Mouse (Mus musculus) sigmoid colon, adult 10 weeks (tissue): ENCODE measurements around the gene Gm10053. TPM values are rescaled to one million over a fixed set of nuclear protein-coding genes. Genes with fewer than 3 reads are reported as not detected.

Experiments used
- polyA plus RNA-seq: library from polyadenylated mRNA; stranded (reverse); fragments of 350-450 nt; fragmentation: Illumina TruSeq; extraction: RNeasy Lipid Tissue Mini Kit (QIAGEN cat#74804); gene quantifications from one replicate; pipeline ENCODE4 v1.2.3, GENCODE M21; 2014; ENCODE audit warnings: low read depth, low replicate concordance

The Gm10053 gene
- polyA plus RNA-seq, result 611 TPM

DNA sequence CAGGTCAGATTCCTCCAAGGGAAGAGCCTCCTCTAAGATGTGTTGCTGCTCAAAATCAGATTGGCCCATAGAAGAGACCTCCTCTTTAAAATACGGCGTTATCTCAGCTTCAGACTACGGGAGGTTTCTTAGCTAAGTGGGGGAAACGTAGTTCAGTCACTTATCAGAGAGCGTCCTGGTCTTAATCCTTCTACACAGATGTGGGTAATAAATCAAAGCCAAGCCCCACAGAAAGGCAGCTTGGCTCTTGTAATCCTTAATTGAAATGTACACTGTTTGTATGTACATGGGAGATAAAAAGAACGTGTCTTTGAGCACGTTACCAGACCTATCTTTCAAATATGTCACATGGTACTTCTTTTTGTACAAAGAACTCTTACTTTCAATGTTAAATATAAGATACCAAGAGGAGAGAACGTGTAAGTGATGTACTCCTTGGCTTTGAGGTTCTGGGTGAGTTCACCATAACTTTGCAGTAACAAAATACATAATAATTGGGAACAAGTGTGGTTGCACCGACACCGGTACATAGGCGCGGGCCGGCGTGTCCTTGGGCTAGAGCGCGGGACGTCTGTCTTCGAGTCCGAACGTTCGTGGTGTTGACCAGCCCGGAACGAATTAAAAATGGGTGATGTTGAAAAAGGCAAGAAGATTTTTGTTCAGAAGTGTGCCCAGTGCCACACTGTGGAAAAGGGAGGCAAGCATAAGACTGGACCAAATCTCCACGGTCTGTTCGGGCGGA, at the start of gene Gm10053:
Gene Gm10053, plus strand, starts transcription at position 558 of the 742 bp plus-strand sequence.

DNA sequence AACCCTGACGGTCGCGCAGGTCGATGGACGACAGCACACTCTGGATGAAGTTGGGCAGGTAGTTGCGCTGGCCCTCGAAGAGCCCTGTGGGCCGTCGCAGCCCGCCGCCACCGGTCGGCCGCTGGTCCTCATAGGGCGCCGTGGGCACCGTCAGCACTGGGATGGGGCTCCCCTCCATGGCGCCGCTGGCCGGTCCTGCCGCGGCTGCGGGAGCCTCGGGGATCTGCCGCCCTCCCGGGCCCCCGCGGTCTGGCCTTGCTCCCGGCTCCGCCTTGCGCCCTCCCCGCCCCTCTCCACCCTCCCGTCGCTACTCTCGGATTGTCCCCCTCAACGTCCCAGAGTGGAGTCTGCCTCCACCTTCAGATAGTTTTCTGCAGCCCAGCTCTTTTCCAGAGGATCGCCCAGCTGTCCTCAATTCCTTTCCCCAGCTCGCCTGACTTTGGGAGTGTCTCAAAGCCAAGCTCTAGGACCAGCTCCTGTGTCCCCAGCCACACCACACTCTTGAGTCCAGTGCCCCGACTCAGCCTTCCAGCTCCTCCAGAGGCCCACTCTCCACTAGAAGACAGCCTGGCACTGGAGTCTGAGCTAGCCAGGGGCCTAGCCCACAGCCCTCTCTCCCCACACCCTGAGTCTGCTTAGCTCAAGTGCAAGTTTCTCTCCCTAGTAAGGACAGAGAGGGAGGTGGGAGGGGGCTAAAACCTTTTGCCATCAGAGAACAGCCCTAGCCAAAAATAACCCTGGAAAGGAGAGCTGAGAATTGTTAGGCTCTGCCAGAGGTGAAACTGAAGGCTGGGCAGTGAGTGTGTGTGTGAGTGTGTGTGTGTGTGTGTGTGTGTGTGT, 13.7 kb upstream of the Gm10053 start, which contains the start of gene Pgm5:
Gene Pgm5, minus strand, starts transcription at position 244 of the 840 bp plus-strand sequence.

DNA sequence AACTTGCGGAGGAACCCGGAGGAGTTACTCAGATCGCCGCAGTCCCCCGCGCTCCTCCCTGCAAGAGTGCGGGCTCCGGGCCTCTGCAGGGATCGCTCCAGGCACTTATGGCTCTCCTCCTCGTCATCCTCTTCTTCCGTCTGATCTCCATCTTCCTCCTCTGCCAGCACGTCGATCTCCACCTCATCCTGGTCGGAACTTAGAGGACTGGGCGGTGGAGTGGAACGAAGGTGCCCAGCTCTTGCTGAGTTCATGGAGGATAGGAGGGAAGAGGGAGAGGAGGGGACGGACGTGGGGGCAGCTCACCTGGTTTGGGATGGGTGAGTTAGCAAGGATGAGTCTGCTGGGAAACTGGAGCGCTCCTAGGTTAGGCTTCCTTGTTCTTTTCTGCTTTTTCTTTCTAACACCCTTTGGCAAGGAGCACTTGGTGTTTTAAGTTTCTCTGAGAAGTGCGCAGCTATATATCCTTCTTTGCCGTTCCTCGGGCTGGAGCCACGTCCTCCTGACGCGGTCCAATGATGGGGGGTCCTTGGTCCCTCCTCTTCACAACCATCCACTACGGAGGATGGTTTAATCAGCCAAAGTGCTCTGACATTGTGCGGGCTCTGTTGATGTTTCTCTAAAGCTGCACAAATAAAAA, 25.2 kb downstream of the Gm10053 start, which contains the start of gene Foxd4:
Gene Foxd4, minus strand, starts transcription at position 617 of the 640 bp plus-strand sequence.

Other genes with a start within 250 kb of the Gm10053 start
- 1.4 TPM for gene Tmem252, start 201.7 kb upstream of the Gm10053 start, polyA plus RNA-seq
- 80.5 TPM for gene Pgm5, start 13.8 kb upstream of the Gm10053 start, polyA plus RNA-seq
- gene Foxd4, start 25.5 kb downstream of the Gm10053 start, polyA plus RNA-seq, result not detected
- gene Cbwd1, start 85.9 kb downstream of the Gm10053 start, polyA plus RNA-seq, result 40.4 TPM
- 4.6 TPM for gene Dock8, start 123.8 kb downstream of the Gm10053 start, polyA plus RNA-seq